Mouse (Mus musculus): ENCODE results near the gene Atoh8. TPM values are rescaled to one million over a fixed set of nuclear protein-coding genes. Genes with fewer than 3 reads are reported as not detected.

The Atoh8 gene
- polyA plus RNA-seq, 1 experiment from 2014 or later: 24.2 TPM

- Histone ChIP-seq H3K36me3 (ENCODE audit: insufficient read depth, low read length) (no peaks in the 10 kb centered on the region), H3K27ac (ENCODE audit: low read length) (no peak overlapping the region), H3K9ac (replicated peaks; ENCODE audit: low read length) (no peak overlapping the region), H3K4me1 (ENCODE audit: insufficient read depth, low read length) (0 out of 2 replicates have a peak, but pooled peaks cover 3% of the 10 kb centered on the region), H3K4me3 (ENCODE audit: low read length) (no peak overlapping the region), H3K4me2 (replicated peaks; ENCODE audit: low read depth, low read length) (no peak overlapping the region), H3K9me3 (ENCODE audit: low read length) (no peaks in the 10 kb centered on the region), H3K27me3 (ENCODE audit: insufficient read depth, low read length) (no peaks in the 10 kb centered on the region)
- ATAC-seq (ENCODE audit: low FRiP score, low TSS enrichment): no peak
- WGBS: 69% methylated on average over 7 of the region's 7 CpGs
These were observed 24.1 kb upstream of the Atoh8 start for GRCm38 (mm10) chr6:72259474-72259873.

DNA sequence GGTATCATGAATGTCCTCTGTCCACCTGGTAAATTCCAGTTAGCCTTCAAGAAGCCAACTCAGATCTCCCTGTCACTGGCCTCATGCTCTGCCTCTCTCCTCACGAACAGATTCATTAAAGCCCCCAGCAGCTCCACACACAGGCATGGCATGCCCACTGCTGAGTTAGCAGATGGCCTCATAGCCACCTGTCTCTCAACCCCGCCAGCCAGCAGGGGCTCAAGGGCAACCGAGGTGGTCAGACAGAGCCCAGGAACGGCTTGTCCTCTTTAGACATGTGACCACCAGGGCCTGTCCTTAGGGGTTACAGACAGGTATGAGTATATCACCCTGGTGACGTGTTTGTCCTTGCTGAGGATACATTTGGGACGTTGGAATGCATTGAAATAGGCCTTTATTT lies 19.9 kb upstream of the Atoh8 start:
- WGBS: 71% methylated on average over 6 of the region's 6 CpGs
- Histone ChIP-seq H3K27ac (ENCODE audit: low read length) (no peak overlapping the region), H3K4me1 (ENCODE audit: insufficient read depth, low read length) (0 out of 2 replicates have a peak, but pooled peaks cover 3% of the 10 kb centered on the region), H3K9me3 (ENCODE audit: low read length) (no peaks in the 10 kb centered on the region), H3K4me2 (replicated peaks; ENCODE audit: low read depth, low read length) (no peak overlapping the region), H3K27me3 (ENCODE audit: insufficient read depth, low read length) (no peaks in the 10 kb centered on the region), H3K36me3 (ENCODE audit: insufficient read depth, low read length) (no peaks in the 10 kb centered on the region), H3K9ac (replicated peaks; ENCODE audit: low read length) (no peak overlapping the region), H3K4me3 (ENCODE audit: low read length) (no peak overlapping the region)
- no peak for ATAC-seq (ENCODE audit: low FRiP score, low TSS enrichment)

DNA sequence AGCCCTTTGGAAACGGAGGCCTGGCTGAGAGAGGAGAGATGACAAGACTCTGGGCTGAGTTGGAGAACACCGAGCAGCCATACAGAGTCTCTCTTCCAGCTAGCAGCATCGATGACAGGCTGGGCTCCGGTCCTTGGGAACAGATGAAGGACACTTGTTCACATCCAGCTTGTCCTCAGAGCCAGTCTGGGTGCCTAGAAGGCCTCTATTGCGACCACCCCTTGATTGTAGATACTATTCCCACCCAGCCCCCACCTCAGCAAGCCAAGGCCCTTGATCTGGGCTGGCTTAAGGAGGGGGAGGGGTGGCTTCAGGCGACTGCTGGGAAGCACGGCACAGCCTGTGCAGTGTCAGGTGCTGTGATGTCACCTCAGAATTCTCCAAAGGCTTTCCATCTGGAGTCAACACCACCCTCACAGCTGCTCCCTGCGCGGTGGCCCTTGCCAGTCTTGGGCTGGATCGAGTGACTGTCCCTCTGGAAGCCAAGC lies 19.3 kb upstream of the Atoh8 start:
- no peaks in the 10 kb centered on the region for H3K27me3 ChIP-seq (ENCODE audit: insufficient read depth, low read length)

DNA sequence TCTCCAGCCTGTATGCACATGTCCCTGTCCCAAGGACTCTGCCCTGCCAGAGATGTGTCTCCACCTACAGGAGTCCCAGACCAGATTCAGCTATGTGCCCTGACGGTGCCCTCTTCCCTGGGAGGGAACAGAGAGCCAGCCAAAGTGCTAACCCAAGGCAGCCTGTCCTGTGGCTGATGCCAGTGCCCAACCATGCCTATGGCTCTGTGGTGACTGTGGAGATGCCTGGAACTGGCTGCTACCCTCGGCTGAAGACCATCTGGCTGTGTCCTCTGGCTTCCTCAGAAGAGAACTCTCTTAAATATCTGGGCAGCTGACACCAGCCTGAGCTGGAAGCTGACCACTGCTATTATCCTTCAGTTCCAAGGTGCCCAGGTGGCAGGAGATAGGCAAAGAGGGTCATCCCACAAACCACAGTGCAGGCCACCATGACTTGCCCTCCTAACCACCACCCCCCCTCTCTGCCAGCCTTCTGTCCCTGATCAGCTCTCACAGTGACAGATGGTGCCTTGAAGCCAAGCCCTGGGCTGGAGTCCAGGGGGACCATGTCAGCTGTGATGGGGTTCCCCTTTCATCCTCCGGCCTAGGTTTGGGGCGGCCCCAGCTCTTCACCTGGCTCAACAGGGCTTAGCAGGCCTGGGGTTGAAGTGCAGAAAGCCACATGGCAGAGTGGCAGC lies 18.7 kb upstream of the Atoh8 start:
- H3K36me3 ChIP-seq (ENCODE audit: insufficient read depth, low read length): no peaks in the 10 kb centered on the region
- 0 out of 2 replicates have a peak, but pooled peaks cover 3% of the 10 kb centered on the region for H3K4me1 ChIP-seq (ENCODE audit: insufficient read depth, low read length)
- no peak overlapping the region for H3K9ac ChIP-seq (replicated peaks; ENCODE audit: low read length)
- WGBS: 78% methylated on average over 4 of the region's 4 CpGs
- no peaks in the 10 kb centered on the region for H3K27me3 ChIP-seq (ENCODE audit: insufficient read depth, low read length)
- H3K4me2 ChIP-seq (replicated peaks; ENCODE audit: low read depth, low read length): no peak overlapping the region
- no peaks in the 10 kb centered on the region for H3K9me3 ChIP-seq (ENCODE audit: low read length)
- H3K4me3 ChIP-seq (ENCODE audit: low read length): no peak overlapping the region
- H3K27ac ChIP-seq (ENCODE audit: low read length): no peak overlapping the region
- ATAC-seq (ENCODE audit: low FRiP score, low TSS enrichment): no peak; the same call in 1 of the 2 replicates

More for the DNA sequence above, 19.3 kb upstream of the Atoh8 start:
- 48% methylated on average over 10 of the region's 10 CpGs for WGBS
- no peak overlapping the region for H3K9ac ChIP-seq (replicated peaks; ENCODE audit: low read length)
- H3K4me3 ChIP-seq (ENCODE audit: low read length): no peak overlapping the region
- no peaks in the 10 kb centered on the region for H3K9me3 ChIP-seq (ENCODE audit: low read length)
- ATAC-seq (ENCODE audit: low FRiP score, low TSS enrichment): peak; percentile 51; the same call in 1 of the 2 replicates
- H3K4me2 ChIP-seq (replicated peaks; ENCODE audit: low read depth, low read length): no peak overlapping the region
- no peak overlapping the region for H3K27ac ChIP-seq (ENCODE audit: low read length)
- 0 out of 2 replicates have a peak, but pooled peaks cover 3% of the 10 kb centered on the region for H3K4me1 ChIP-seq (ENCODE audit: insufficient read depth, low read length)
- no peaks in the 10 kb centered on the region for H3K36me3 ChIP-seq (ENCODE audit: insufficient read depth, low read length)

DNA sequence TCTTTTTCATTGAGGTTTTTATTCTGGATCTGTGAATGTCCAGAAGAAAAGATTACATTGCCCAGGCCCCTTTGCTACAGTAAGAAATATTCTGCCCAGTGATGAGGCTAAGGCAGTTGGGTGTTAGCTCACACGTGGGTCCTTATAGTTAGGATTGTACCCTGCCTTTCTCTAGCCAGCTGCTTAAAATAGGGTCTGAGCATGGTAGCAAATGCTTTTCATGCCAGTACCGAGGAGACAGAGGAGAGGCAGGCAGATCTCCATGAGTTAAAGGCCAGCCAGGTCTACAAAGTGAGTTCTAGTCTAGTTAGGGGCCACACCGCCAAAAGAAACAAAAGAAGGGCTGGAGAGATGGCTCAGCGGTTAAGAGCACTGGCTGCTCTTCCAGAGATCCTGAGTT lies 17.8 kb upstream of the Atoh8 start:
- peaks cover 12% of the 10 kb centered on the region for H3K4me1 ChIP-seq (ENCODE audit: insufficient read depth, low read length)
- no peak for ATAC-seq (ENCODE audit: low FRiP score, low TSS enrichment)
- no peak overlapping the region for H3K27ac ChIP-seq (ENCODE audit: low read length)
- no peaks in the 10 kb centered on the region for H3K9me3 ChIP-seq (ENCODE audit: low read length)
- no peak overlapping the region for H3K4me2 ChIP-seq (replicated peaks; ENCODE audit: low read depth, low read length)
- no peaks in the 10 kb centered on the region for H3K36me3 ChIP-seq (ENCODE audit: insufficient read depth, low read length)
- H3K4me3 ChIP-seq (ENCODE audit: low read length): no peak overlapping the region
- no peaks in the 10 kb centered on the region for H3K27me3 ChIP-seq (ENCODE audit: insufficient read depth, low read length)
- 81% methylated on average over 4 of the region's 4 CpGs for WGBS
- H3K9ac ChIP-seq (replicated peaks; ENCODE audit: low read length): no peak overlapping the region

- no peak for ATAC-seq (ENCODE audit: low FRiP score, low TSS enrichment)
- no peak overlapping the region for H3K4me3 ChIP-seq (ENCODE audit: low read length)
- no peaks in the 10 kb centered on the region for H3K36me3 ChIP-seq (ENCODE audit: insufficient read depth, low read length)
- no peak overlapping the region for H3K9ac ChIP-seq (replicated peaks; ENCODE audit: low read length)
- H3K27me3 ChIP-seq (ENCODE audit: insufficient read depth, low read length): no peaks in the 10 kb centered on the region
- H3K4me1 ChIP-seq (ENCODE audit: insufficient read depth, low read length): peaks cover 14% of the 10 kb centered on the region
- no peak overlapping the region for H3K27ac ChIP-seq (ENCODE audit: low read length)
- no peaks in the 10 kb centered on the region for H3K9me3 ChIP-seq (ENCODE audit: low read length)
- 92% methylated on average over 1 of the region's 1 CpGs for WGBS
- H3K4me2 ChIP-seq (replicated peaks; ENCODE audit: low read depth, low read length): no peak overlapping the region
These were observed 17.1 kb upstream of the Atoh8 start for GRCm38 (mm10) chr6:72252433-72252832.

DNA sequence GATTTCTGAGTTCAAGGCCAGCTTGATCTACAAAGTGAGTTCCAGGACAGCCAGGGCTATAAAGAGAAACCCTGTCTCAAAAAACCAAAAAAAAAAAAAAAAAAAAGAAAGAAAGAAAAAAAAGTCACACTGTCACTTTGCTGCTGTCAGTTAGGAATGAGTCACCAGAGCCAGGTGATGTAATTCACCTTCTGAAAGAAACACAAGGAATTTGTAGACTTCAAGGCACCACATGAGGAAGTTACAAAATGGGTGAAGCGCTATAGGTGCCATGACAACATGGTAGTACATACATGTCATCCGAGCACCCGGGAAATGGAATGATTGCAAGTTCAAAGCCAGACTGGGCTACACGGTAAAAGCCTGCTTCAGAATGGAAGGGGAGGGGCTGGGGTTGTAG lies 14.6 kb upstream of the Atoh8 start:
- peaks cover 17% of the 10 kb centered on the region for H3K4me1 ChIP-seq (ENCODE audit: insufficient read depth, low read length)
- no peaks in the 10 kb centered on the region for H3K9me3 ChIP-seq (ENCODE audit: low read length)
- WGBS: 91% methylated on average over 4 of the region's 4 CpGs
- no peaks in the 10 kb centered on the region for H3K36me3 ChIP-seq (ENCODE audit: insufficient read depth, low read length)
- no peak for ATAC-seq (ENCODE audit: low FRiP score, low TSS enrichment)
- H3K4me2 ChIP-seq (replicated peaks; ENCODE audit: low read depth, low read length): no peak overlapping the region
- no peak overlapping the region for H3K4me3 ChIP-seq (ENCODE audit: low read length)
- no peaks in the 10 kb centered on the region for H3K27me3 ChIP-seq (ENCODE audit: insufficient read depth, low read length)
- H3K9ac ChIP-seq (replicated peaks; ENCODE audit: low read length): no peak overlapping the region
- H3K27ac ChIP-seq (ENCODE audit: low read length): no peak overlapping the region

- no peaks in the 10 kb centered on the region for H3K36me3 ChIP-seq (ENCODE audit: insufficient read depth, low read length)
- peaks cover 30% of the 10 kb centered on the region for H3K4me1 ChIP-seq (ENCODE audit: insufficient read depth, low read length)
- no peak overlapping the region for H3K4me2 ChIP-seq (replicated peaks; ENCODE audit: low read depth, low read length)
- H3K4me3 ChIP-seq (ENCODE audit: low read length): no peak overlapping the region
- ATAC-seq (ENCODE audit: low FRiP score, low TSS enrichment): peak; percentile 59; the same call in 1 of the 2 replicates
- 41% methylated on average over 15 of the region's 15 CpGs for WGBS
- no peaks in the 10 kb centered on the region for H3K27me3 ChIP-seq (ENCODE audit: insufficient read depth, low read length)
- no peaks in the 10 kb centered on the region for H3K9me3 ChIP-seq (ENCODE audit: low read length)
- no peak overlapping the region for H3K27ac ChIP-seq (ENCODE audit: low read length)
- no peak overlapping the region for H3K9ac ChIP-seq (replicated peaks; ENCODE audit: low read length)
These were observed 13.0 kb upstream of the Atoh8 start for GRCm38 (mm10) chr6:72248150-72248914.

DNA sequence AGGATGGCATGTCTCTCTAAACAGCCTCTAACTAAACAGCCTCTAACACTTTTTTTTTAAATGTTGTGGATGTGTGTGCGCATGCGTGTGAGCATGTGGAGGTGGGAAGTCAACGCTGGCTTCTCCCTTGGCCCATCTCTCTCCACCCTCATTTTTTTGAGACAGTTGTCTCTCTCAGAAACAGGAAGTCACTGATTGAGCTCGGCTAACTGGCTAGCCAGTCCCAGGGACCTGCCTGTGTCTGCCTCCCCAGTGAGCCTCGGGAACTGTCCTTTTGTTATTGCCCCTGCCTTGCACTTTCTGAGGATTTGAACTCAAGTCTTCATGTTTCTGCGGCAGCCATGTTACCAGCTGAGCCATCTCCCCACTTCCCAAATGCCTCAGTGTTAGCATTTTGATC lies 10.9 kb upstream of the Atoh8 start:
- Histone ChIP-seq H3K4me1 (ENCODE audit: insufficient read depth, low read length) (peaks cover 36% of the 10 kb centered on the region), H3K4me2 (replicated peaks; ENCODE audit: low read depth, low read length) (no peak overlapping the region), H3K9me3 (ENCODE audit: low read length) (no peaks in the 10 kb centered on the region), H3K36me3 (ENCODE audit: insufficient read depth, low read length) (no peaks in the 10 kb centered on the region), H3K27me3 (ENCODE audit: insufficient read depth, low read length) (no peaks in the 10 kb centered on the region), H3K9ac (replicated peaks; ENCODE audit: low read length) (no peak overlapping the region), H3K4me3 (ENCODE audit: low read length) (no peak overlapping the region), H3K27ac (ENCODE audit: low read length) (no peak overlapping the region)
- no peak for ATAC-seq (ENCODE audit: low FRiP score, low TSS enrichment)
- WGBS: 78% methylated on average over 6 of the region's 6 CpGs

Measured in kidney, embryonic 16.5 days (tissue).